Mouse (Mus musculus) forebrain, embryonic 10.5 days (tissue): ENCODE data around the gene Casp8ap2. TPM values are rescaled to one million over a fixed set of nuclear protein-coding genes. Genes with fewer than 3 reads are reported as not detected.
A peak's percentile ranks its signal among the peaks of the same experiment; 100 is the strongest.

Experiments used
- DNase-seq: peaks from one replicate; pipeline ENCODE4 v3.0.0-alpha.2; 2017; ENCODE audit warnings: low spot score; ENCODE audit errors: extremely low spot score
- H3K27ac ChIP-seq: fragments of 300-500 bp; sonication (generic); 2 replicates; pipeline ENCODE4 v1.5.1; 2016; ENCODE audit warnings: mild to moderate bottlenecking
- H3K27me3 ChIP-seq: fragments of 300-500 bp; sonication (generic); 2 replicates; pipeline ENCODE4 v1.6.1; 2016; ENCODE audit warnings: mild to moderate bottlenecking; ENCODE audit not compliant: poor library complexity, severe bottlenecking
- H3K36me3 ChIP-seq: fragments of 300-500 bp; sonication (generic); replicated peaks from 2 replicates; pipeline ENCODE4 v1.6.1; 2016; ENCODE audit warnings: mild to moderate bottlenecking, moderate library complexity
- H3K4me1 ChIP-seq: fragments of 300-500 bp; sonication (generic); 2 replicates; pipeline ENCODE4 v1.6.1; 2016
- H3K4me3 ChIP-seq: fragments of 300-500 bp; sonication (generic); 2 replicates; pipeline ENCODE4 v1.5.1; 2016; ENCODE audit warnings: mild to moderate bottlenecking, moderate library complexity
- H3K9me3 ChIP-seq: fragments of 300-500 bp; sonication (generic); 2 replicates; pipeline ENCODE4 v1.6.1; 2016; ENCODE audit warnings: mild to moderate bottlenecking, moderate library complexity
- WGBS: fragments of 180-500 bp; shearing (Covaris S2); methylation state at CpG from one replicate; pipeline ENCODE4 v1.1.7; 2016; 5-methylcytosine and 5-hydroxymethylcytosine counted together
- polyA plus RNA-seq: library from polyadenylated mRNA; unstranded; fragments of >200 nt; fragmentation: Nextera tagmentation; extraction: Ambion mirVana; gene quantifications from 2 replicates; pipeline ENCODE4 v1.2.1, GENCODE M21; 2016

Gene Casp8ap2
- polyA plus RNA-seq, 1 experiment from 2014 or later = 82.3 TPM

- no peak for DNase-seq
- H3K9me3 ChIP-seq = no peaks in the 10 kb centered on the region
- 87% methylated on average over 5 of the region's 5 CpGs for WGBS
- H3K4me3 ChIP-seq = no peak overlapping the region
- H3K27me3 ChIP-seq = no peaks in the 10 kb centered on the region
- no peaks in the 10 kb centered on the region; the same call in 1 of the 2 replicates for H3K4me1 ChIP-seq
- no peak overlapping the region for H3K27ac ChIP-seq
- H3K36me3 ChIP-seq = no peaks in the 10 kb centered on the region
Observed at GRCm38 (mm10) chr4:32587543-32587942, 27.7 kb upstream of the Casp8ap2 start.

GRCm38 (mm10) chr4:32588237-32588636, 27.0 kb upstream of the Casp8ap2 start:
- H3K9me3 ChIP-seq = no peaks in the 10 kb centered on the region
- no peaks in the 10 kb centered on the region for H3K27me3 ChIP-seq
- WGBS = 89% methylated on average over 6 of the region's 6 CpGs
- H3K27ac ChIP-seq = no peak overlapping the region
- no peaks in the 10 kb centered on the region for H3K36me3 ChIP-seq
- DNase-seq = no peak
- H3K4me3 ChIP-seq = no peak overlapping the region
- no peaks in the 10 kb centered on the region; the same call in 1 of the 2 replicates for H3K4me1 ChIP-seq

GRCm38 (mm10) chr4:32601135-32601534, 14.1 kb upstream of the Casp8ap2 start:
- Histone ChIP-seq H3K36me3 (no peaks in the 10 kb centered on the region), H3K27ac (no peak overlapping the region), H3K4me3 (no peak overlapping the region), H3K9me3 (no peaks in the 10 kb centered on the region), H3K27me3 (no peaks in the 10 kb centered on the region), H3K4me1 (no peaks in the 10 kb centered on the region)
- 26% methylated on average over 12 of the region's 12 CpGs for WGBS
- peak; percentile 74 for DNase-seq

GRCm38 (mm10) chr4:32602660-32603059, 12.6 kb upstream of the Casp8ap2 start, which contains the start of gene Gja10:
TSS of gene Gja10 (minus strand) at chr4:32602760.
- no peak within 1 kb of the TSS for H3K27ac ChIP-seq
- no peaks in the 10 kb centered on the region for H3K4me1 ChIP-seq
- H3K9me3 ChIP-seq = no peaks in the 10 kb centered on the region
- WGBS = 73% methylated on average over 3 of the region's 3 CpGs
- H3K4me3 ChIP-seq = no peak within 1 kb of the TSS
- no peaks in the 10 kb centered on the region for H3K27me3 ChIP-seq
- DNase-seq = no peak
- H3K36me3 ChIP-seq = no peaks in the 10 kb centered on the region

GRCm38 (mm10) chr4:32621637-32622036, 6.4 kb downstream of the Casp8ap2 start:
- H3K36me3 ChIP-seq = peaks cover 74% of the 10 kb centered on the region
- peaks cover 15% of the 10 kb centered on the region for H3K4me1 ChIP-seq
- no peaks in the 10 kb centered on the region for H3K27me3 ChIP-seq
- no peaks in the 10 kb centered on the region for H3K9me3 ChIP-seq
- no peak overlapping the region for H3K4me3 ChIP-seq
- DNase-seq = no peak
- no peak overlapping the region for H3K27ac ChIP-seq

GRCm38 (mm10) chr4:32651669-32652068, 36.4 kb downstream of the Casp8ap2 start:
- Histone ChIP-seq H3K36me3 (peaks cover 81% of the 10 kb centered on the region), H3K4me1 (peaks cover 6% of the 10 kb centered on the region; the same call in 1 of the 2 replicates), H3K27me3 (no peaks in the 10 kb centered on the region), H3K9me3 (no peaks in the 10 kb centered on the region), H3K4me3 (no peak overlapping the region), H3K27ac (no peak overlapping the region)
- no peak for DNase-seq
- 88% methylated on average over 5 of the region's 5 CpGs for WGBS

GRCm38 (mm10) chr4:32656146-32656904, 41.1 kb downstream of the Casp8ap2 start:
- WGBS = 53% methylated on average over 11 of the region's 11 CpGs
- no peaks in the 10 kb centered on the region for H3K9me3 ChIP-seq
- peak overlapping the region; percentile 84 for H3K27ac ChIP-seq
- no peak for DNase-seq
- peaks cover 14% of the 10 kb centered on the region for H3K4me1 ChIP-seq
- no peaks in the 10 kb centered on the region for H3K27me3 ChIP-seq
- peak overlapping the region; percentile 97 for H3K4me3 ChIP-seq
- peaks cover 57% of the 10 kb centered on the region for H3K36me3 ChIP-seq

- peak within 1 kb of the TSS; percentile 97 for H3K4me3 ChIP-seq
- peak within 1 kb of the TSS; percentile 84 for H3K27ac ChIP-seq
- H3K4me1 ChIP-seq = peaks cover 14% of the 10 kb centered on the region
- H3K27me3 ChIP-seq = no peaks in the 10 kb centered on the region
- peaks cover 57% of the 10 kb centered on the region for H3K36me3 ChIP-seq
- no peaks in the 10 kb centered on the region for H3K9me3 ChIP-seq
- DNase-seq = peak; percentile 95
- WGBS = under 1% methylated on average over 68 of the region's 68 CpGs
Observed at GRCm38 (mm10) chr4:32656918-32657662, 41.8 kb downstream of the Casp8ap2 start, which contains the start of gene Mdn1. TSS of gene Mdn1 (plus strand) at chr4:32657119.

GRCm38 (mm10) chr4:32665843-32666242, 50.6 kb downstream of the Casp8ap2 start:
- WGBS = 92% methylated on average over 4 of the region's 4 CpGs
- Histone ChIP-seq H3K4me3 (no peak overlapping the region), H3K9me3 (no peaks in the 10 kb centered on the region), H3K27me3 (no peaks in the 10 kb centered on the region), H3K4me1 (no peaks in the 10 kb centered on the region), H3K36me3 (peaks cover 98% of the 10 kb centered on the region), H3K27ac (no peak overlapping the region)
- DNase-seq = no peak

- no peak for DNase-seq
- Histone ChIP-seq H3K27ac (no peak overlapping the region), H3K4me3 (no peak overlapping the region), H3K36me3 (peaks cover 98% of the 10 kb centered on the region), H3K9me3 (no peaks in the 10 kb centered on the region), H3K27me3 (no peaks in the 10 kb centered on the region), H3K4me1 (no peaks in the 10 kb centered on the region)
- WGBS = 92% methylated on average over 1 of the region's 1 CpGs
Observed at GRCm38 (mm10) chr4:32668291-32668690, 53.0 kb downstream of the Casp8ap2 start.

GRCm38 (mm10) chr4:32669825-32670224, 54.6 kb downstream of the Casp8ap2 start:
- no peak overlapping the region for H3K27ac ChIP-seq
- no peaks in the 10 kb centered on the region for H3K4me1 ChIP-seq
- no peak for DNase-seq
- no peak overlapping the region for H3K4me3 ChIP-seq
- 94% methylated on average over 2 of the region's 2 CpGs for WGBS
- no peaks in the 10 kb centered on the region for H3K9me3 ChIP-seq
- no peaks in the 10 kb centered on the region for H3K27me3 ChIP-seq
- H3K36me3 ChIP-seq = peaks cover 98% of the 10 kb centered on the region

- 94% methylated on average over 2 of the region's 2 CpGs for WGBS
Observed at GRCm38 (mm10) chr4:32674025-32674424, 58.8 kb downstream of the Casp8ap2 start.

GRCm38 (mm10) chr4:32677471-32677870, 62.2 kb downstream of the Casp8ap2 start:
- Histone ChIP-seq H3K27ac (no peak overlapping the region), H3K27me3 (no peaks in the 10 kb centered on the region), H3K9me3 (no peaks in the 10 kb centered on the region), H3K36me3 (peaks cover 99% of the 10 kb centered on the region), H3K4me1 (no peaks in the 10 kb centered on the region), H3K4me3 (no peak overlapping the region)
- 93% methylated on average over 3 of the region's 3 CpGs for whole genome bisulfite sequencing
- DNase-seq = no peak

More at GRCm38 (mm10) chr4:32674025-32674424, 58.8 kb downstream of the Casp8ap2 start:
- Histone ChIP-seq H3K4me1 (no peaks in the 10 kb centered on the region), H3K27ac (no peak overlapping the region), H3K27me3 (no peaks in the 10 kb centered on the region), H3K4me3 (no peak overlapping the region), H3K36me3 (peaks cover 99% of the 10 kb centered on the region), H3K9me3 (no peaks in the 10 kb centered on the region)
- no peak for DNase-seq
